Mouse (Mus musculus): ENCODE measurements around the gene Akap13. TPM values are rescaled to one million over a fixed set of nuclear protein-coding genes. Genes with fewer than 3 reads are reported as not detected.

Akap13 gene
- polyA plus RNA-seq, 1 experiment: 41.7 TPM

- TF ChIP-seq POLR2A (IDR thresholded peaks at IDR 0.05; ENCODE audit: borderline replicate concordance, extremely low read depth, low read depth, low read length): no peak
- no peak for TF ChIP-seq CTCF (IDR thresholded peaks at IDR 0.05; ENCODE audit: insufficient read depth, low read length)
- no peak overlapping the region for H3K4me3 ChIP-seq (replicated peaks; ENCODE audit: extremely low read depth, low read depth, low read length)
- no peak for DNase-seq
- H3K4me1 ChIP-seq (ENCODE audit: control insufficient read depth, insufficient read depth, low read length): peaks cover 13% of the 10 kb centered on the region
Observed at GRCm38 (mm10) chr7:75633393-75633792, 178.1 kb downstream of the Akap13 start.

GRCm38 (mm10) chr7:75633807-75634526, 178.6 kb downstream of the Akap13 start:
- Histone ChIP-seq H3K4me3 (replicated peaks; ENCODE audit: extremely low read depth, low read depth, low read length) (no peak overlapping the region), H3K4me1 (ENCODE audit: control insufficient read depth, insufficient read depth, low read length) (peaks cover 13% of the 10 kb centered on the region)
- 62% methylated on average over 7 of the region's 7 CpGs for WGBS
- no peak for DNase-seq
- TF ChIP-seq CTCF (IDR thresholded peaks at IDR 0.05; ENCODE audit: insufficient read depth, low read length) (no peak), POLR2A (IDR thresholded peaks at IDR 0.05; ENCODE audit: borderline replicate concordance, extremely low read depth, low read depth, low read length) (no peak)

GRCm38 (mm10) chr7:75638769-75639168, 183.4 kb downstream of the Akap13 start:
- TF ChIP-seq CTCF (IDR thresholded peaks at IDR 0.05; ENCODE audit: insufficient read depth, low read length): no peak

GRCm38 (mm10) chr7:75639541-75639940, 184.2 kb downstream of the Akap13 start:
- TF ChIP-seq POLR2A (IDR thresholded peaks at IDR 0.05; ENCODE audit: borderline replicate concordance, extremely low read depth, low read depth, low read length): no peak
- peak; percentile 49; the same call in 1 of the 2 replicates for TF ChIP-seq CTCF (IDR thresholded peaks at IDR 0.05; ENCODE audit: insufficient read depth, low read length)
- DNase-seq: peak; percentile 68
- H3K4me3 ChIP-seq (replicated peaks; ENCODE audit: extremely low read depth, low read depth, low read length): no peak overlapping the region
- WGBS: 32% methylated on average over 3 of the region's 3 CpGs
- H3K4me1 ChIP-seq (ENCODE audit: control insufficient read depth, insufficient read depth, low read length): peaks cover 25% of the 10 kb centered on the region

More at GRCm38 (mm10) chr7:75638769-75639168, 183.4 kb downstream of the Akap13 start:
- WGBS: 42% methylated on average over 3 of the region's 3 CpGs
- no peak for DNase-seq
- Histone ChIP-seq H3K4me1 (ENCODE audit: control insufficient read depth, insufficient read depth, low read length) (peaks cover 19% of the 10 kb centered on the region), H3K4me3 (replicated peaks; ENCODE audit: extremely low read depth, low read depth, low read length) (no peak overlapping the region)

- DNase-seq: no peak
- Histone ChIP-seq H3K4me1 (ENCODE audit: control insufficient read depth, insufficient read depth, low read length) (peaks cover 27% of the 10 kb centered on the region), H3K4me3 (replicated peaks; ENCODE audit: extremely low read depth, low read depth, low read length) (no peak overlapping the region)
- TF ChIP-seq CTCF (IDR thresholded peaks at IDR 0.05; ENCODE audit: insufficient read depth, low read length): no peak
- no peak for TF ChIP-seq POLR2A (IDR thresholded peaks at IDR 0.05; ENCODE audit: borderline replicate concordance, extremely low read depth, low read depth, low read length)
Observed at GRCm38 (mm10) chr7:75640074-75640473, 184.7 kb downstream of the Akap13 start.

GRCm38 (mm10) chr7:75640671-75641070, 185.3 kb downstream of the Akap13 start:
- no peak for DNase-seq
- Histone ChIP-seq H3K4me1 (ENCODE audit: control insufficient read depth, insufficient read depth, low read length) (peaks cover 31% of the 10 kb centered on the region), H3K4me3 (replicated peaks; ENCODE audit: extremely low read depth, low read depth, low read length) (no peak overlapping the region)
- no peak for TF ChIP-seq CTCF (IDR thresholded peaks at IDR 0.05; ENCODE audit: insufficient read depth, low read length)
- no peak for TF ChIP-seq POLR2A (IDR thresholded peaks at IDR 0.05; ENCODE audit: borderline replicate concordance, extremely low read depth, low read depth, low read length)
- 45% methylated on average over 2 of the region's 2 CpGs for WGBS

- no peak for DNase-seq
- no peak for TF ChIP-seq POLR2A (IDR thresholded peaks at IDR 0.05; ENCODE audit: borderline replicate concordance, extremely low read depth, low read depth, low read length)
- TF ChIP-seq CTCF (IDR thresholded peaks at IDR 0.05; ENCODE audit: insufficient read depth, low read length): no peak
Observed at GRCm38 (mm10) chr7:75641415-75642177, 186.3 kb downstream of the Akap13 start.

GRCm38 (mm10) chr7:75642178-75642777, 186.9 kb downstream of the Akap13 start:
- no peak for TF ChIP-seq CTCF (IDR thresholded peaks at IDR 0.05; ENCODE audit: insufficient read depth, low read length)
- peak; percentile 45; the same call in 1 of the 2 replicates for TF ChIP-seq POLR2A (IDR thresholded peaks at IDR 0.05; ENCODE audit: borderline replicate concordance, extremely low read depth, low read depth, low read length)
- DNase-seq: peak; percentile 45
- Histone ChIP-seq H3K4me1 (ENCODE audit: control insufficient read depth, insufficient read depth, low read length) (peaks cover 33% of the 10 kb centered on the region), H3K4me3 (replicated peaks; ENCODE audit: extremely low read depth, low read depth, low read length) (peak overlapping the region; percentile 10)
- WGBS: 13% methylated on average over 9 of the region's 9 CpGs

More at GRCm38 (mm10) chr7:75641415-75642177, 186.3 kb downstream of the Akap13 start:
- no peak overlapping the region for H3K4me3 ChIP-seq (replicated peaks; ENCODE audit: extremely low read depth, low read depth, low read length)
- WGBS: 39% methylated on average over 9 of the region's 9 CpGs
- H3K4me1 ChIP-seq (ENCODE audit: control insufficient read depth, insufficient read depth, low read length): peaks cover 33% of the 10 kb centered on the region

- DNase-seq: no peak
- 42% methylated on average over 16 of the region's 16 CpGs for WGBS
- Histone ChIP-seq H3K4me3 (replicated peaks; ENCODE audit: extremely low read depth, low read depth, low read length) (peak overlapping the region; percentile 28), H3K4me1 (ENCODE audit: control insufficient read depth, insufficient read depth, low read length) (peaks cover 33% of the 10 kb centered on the region)
- TF ChIP-seq CTCF (IDR thresholded peaks at IDR 0.05; ENCODE audit: insufficient read depth, low read length) (no peak), POLR2A (IDR thresholded peaks at IDR 0.05; ENCODE audit: borderline replicate concordance, extremely low read depth, low read depth, low read length) (no peak)
Observed at GRCm38 (mm10) chr7:75642846-75643563, 187.7 kb downstream of the Akap13 start.
